Mouse (Mus musculus) cortical plate, adult 2 months (tissue): ENCODE measurements around the gene 6330409D20Rik. TPM values are rescaled to one million over a fixed set of nuclear protein-coding genes. Genes with fewer than 3 reads are reported as not detected.

ENCODE experiments used
- H3K27ac ChIP-seq: fragments of 200-500 bp; 2 replicates; pipeline ENCODE4 v1.5.1; 2012; ENCODE audit warnings: low read length, control low read depth, inconsistent platforms; ENCODE audit not compliant: insufficient read depth
- H3K4me1 ChIP-seq: fragments of 200-500 bp; 2 replicates; pipeline ENCODE4 v1.6.1; 2011; ENCODE audit warnings: low read length; ENCODE audit not compliant: control insufficient read depth, insufficient read depth
- H3K4me3 ChIP-seq: fragments of 200-500 bp; 2 replicates; pipeline ENCODE4 v1.5.1; 2011; ENCODE audit warnings: mild to moderate bottlenecking, low read length, control low read depth; ENCODE audit not compliant: insufficient read depth
- CTCF ChIP-seq: fragments of 200-500 bp; IDR thresholded peaks from 2 replicates; pipeline ENCODE4 v1.5.1; 2011; ENCODE audit warnings: mild to moderate bottlenecking, control low read depth, low read length; ENCODE audit not compliant: insufficient read depth; ENCODE audit errors: extremely low read depth
- POLR2A ChIP-seq: fragments of 200-500 bp; IDR thresholded peaks from 2 replicates; pipeline ENCODE4 v1.6.1; 2011; ENCODE audit warnings: mild to moderate bottlenecking, low read length, control low read depth; ENCODE audit not compliant: insufficient read depth; ENCODE audit errors: extremely low read depth
- polyA plus RNA-seq: library from polyadenylated mRNA; depleted of rRNA; stranded (reverse); fragments of >200 nt; gene quantifications from 2 replicates; pipeline ENCODE4 v1.2.3, GENCODE M21; 2012

The 6330409D20Rik gene
- polyA plus RNA-seq, 1 experiment = 3.5 TPM

GRCm38 (mm10) chr2:32706971-32707370 lies 33.8 kb downstream of the 6330409D20Rik start:
- H3K4me1 ChIP-seq = no peaks in the 10 kb centered on the region; the same call in 1 of the 2 replicates
- no peak overlapping the region for H3K4me3 ChIP-seq
- H3K27ac ChIP-seq = no peak overlapping the region
- TF ChIP-seq POLR2A = no peak
- no peak for TF ChIP-seq CTCF

DNA sequence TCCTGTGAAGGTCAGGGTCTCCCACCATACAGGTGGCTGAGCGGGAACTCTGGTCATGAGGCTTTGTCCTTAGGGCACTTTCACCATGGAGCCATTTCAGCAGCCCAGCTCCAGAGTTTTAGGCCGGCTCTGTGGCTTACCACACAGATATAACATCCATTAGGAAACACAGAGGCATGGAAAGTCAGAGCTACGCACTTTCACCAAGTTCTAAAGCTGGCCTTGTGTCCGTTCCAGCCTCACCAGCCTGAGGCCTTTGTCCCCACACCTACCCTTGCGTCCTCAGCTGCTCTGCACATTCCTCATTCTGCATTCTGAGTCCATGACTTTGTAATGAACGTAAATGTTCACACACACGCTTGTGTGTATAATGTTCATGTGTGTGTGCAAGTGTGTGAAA lies 35.8 kb downstream of the 6330409D20Rik start:
- no peak overlapping the region for H3K27ac ChIP-seq
- TF ChIP-seq CTCF (no peak), POLR2A (no peak)
- H3K4me1 ChIP-seq = no peaks in the 10 kb centered on the region
- no peak overlapping the region for H3K4me3 ChIP-seq

GRCm38 (mm10) chr2:32704021-32704421 lies 36.8 kb downstream of the 6330409D20Rik start, which contains the start of gene Fpgs:
Fpgs (minus strand) TSS chr2:32704145.
- Histone ChIP-seq H3K4me1 (no peaks in the 10 kb centered on the region), H3K4me3 (no peak within 1 kb of the TSS), H3K27ac (no peak within 1 kb of the TSS)
- TF ChIP-seq CTCF (no peak), POLR2A (no peak)

- H3K27ac ChIP-seq = no peak overlapping the region
These were observed 37.8 kb downstream of the 6330409D20Rik start for GRCm38 (mm10) chr2:32703046-32703445.

GRCm38 (mm10) chr2:32700966-32701743 lies 39.7 kb downstream of the 6330409D20Rik start:
- Histone ChIP-seq H3K4me3 (no peak overlapping the region), H3K4me1 (no peaks in the 10 kb centered on the region), H3K27ac (no peak overlapping the region)
- TF ChIP-seq POLR2A (no peak), CTCF (no peak)

More at GRCm38 (mm10) chr2:32703046-32703445, 37.8 kb downstream of the 6330409D20Rik start:
- Histone ChIP-seq H3K4me3 (no peak overlapping the region), H3K4me1 (no peaks in the 10 kb centered on the region)
- no peak for TF ChIP-seq POLR2A
- no peak for TF ChIP-seq CTCF

- no peak for TF ChIP-seq POLR2A
- no peak for TF ChIP-seq CTCF
- Histone ChIP-seq H3K4me3 (no peak overlapping the region), H3K4me1 (no peaks in the 10 kb centered on the region), H3K27ac (no peak overlapping the region)
These were observed 41.1 kb downstream of the 6330409D20Rik start for GRCm38 (mm10) chr2:32699680-32700079.

- TF ChIP-seq CTCF = no peak
- no peak for TF ChIP-seq POLR2A
- peak overlapping the region; percentile 65; the same call in 1 of the 2 replicates for H3K4me3 ChIP-seq
- peaks cover 2% of the 10 kb centered on the region; the same call in 1 of the 2 replicates for H3K4me1 ChIP-seq
- H3K27ac ChIP-seq = no peak overlapping the region
These were observed 46.1 kb downstream of the 6330409D20Rik start for GRCm38 (mm10) chr2:32694691-32695090.

- Histone ChIP-seq H3K27ac (no peak overlapping the region), H3K4me3 (peak overlapping the region; percentile 65), H3K4me1 (peaks cover 2% of the 10 kb centered on the region; the same call in 1 of the 2 replicates)
- TF ChIP-seq POLR2A = peak; percentile 74
- TF ChIP-seq CTCF = peak; percentile 65
These were observed 46.9 kb downstream of the 6330409D20Rik start for GRCm38 (mm10) chr2:32693823-32694411.

GRCm38 (mm10) chr2:32693282-32693681 lies 47.5 kb downstream of the 6330409D20Rik start:
- Histone ChIP-seq H3K27ac (no peak overlapping the region), H3K4me3 (peak overlapping the region; percentile 65), H3K4me1 (peaks cover 2% of the 10 kb centered on the region; the same call in 1 of the 2 replicates)
- TF ChIP-seq POLR2A (no peak), CTCF (no peak)
